Mouse (Mus musculus): ENCODE data around the gene Myo7a. TPM values are rescaled to one million over a fixed set of nuclear protein-coding genes. Genes with fewer than 3 reads are reported as not detected.

The Myo7a gene
- polyA plus RNA-seq, 1 experiment: 8.0 TPM

DNA sequence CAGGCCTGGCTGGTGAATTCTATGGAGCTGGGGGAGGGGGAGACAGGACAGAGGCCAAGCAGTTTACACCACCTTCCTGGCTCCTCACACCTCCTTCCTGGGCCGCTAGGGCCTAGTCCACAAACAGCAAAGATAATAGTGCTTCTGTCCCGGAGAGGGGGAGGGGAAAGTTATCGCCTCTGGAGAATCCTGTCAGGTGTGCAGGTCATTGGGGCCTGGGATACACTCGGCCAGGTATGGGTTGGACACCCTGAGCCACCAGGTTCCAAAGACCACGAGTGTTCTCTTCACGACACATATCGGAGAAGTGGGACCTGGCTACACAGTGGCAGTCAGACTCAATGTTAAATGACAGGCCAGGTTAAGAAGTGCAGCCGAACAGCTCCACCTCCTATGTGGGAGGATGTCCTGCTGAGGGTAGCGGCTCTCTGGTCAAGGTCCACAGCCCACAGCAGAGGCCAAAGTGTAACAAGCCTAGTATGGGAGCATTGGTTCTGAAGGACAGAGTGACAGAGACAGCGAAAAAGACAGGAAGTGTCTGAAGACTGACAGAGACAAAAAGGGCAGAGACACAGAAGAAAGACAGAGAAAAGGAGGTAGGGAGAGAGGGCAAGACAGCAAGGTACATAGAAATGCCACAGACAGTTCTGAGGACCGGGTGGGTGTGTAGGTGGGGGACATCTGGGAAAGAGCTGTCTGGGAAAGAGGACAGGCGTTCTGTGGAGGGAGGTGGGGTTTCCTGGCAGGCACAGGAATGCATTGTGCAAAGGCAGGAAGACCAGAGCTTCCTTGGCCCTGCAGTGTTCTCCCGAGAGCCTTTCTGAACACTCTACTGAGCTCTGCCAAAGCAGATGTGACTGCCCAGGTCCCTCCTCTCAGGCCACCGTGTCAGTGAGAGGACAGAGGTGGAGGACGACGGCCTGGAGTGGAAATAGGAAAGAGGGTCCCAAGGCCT, 14.6 kb downstream of the Myo7a start:
- H3K27ac ChIP-seq (ENCODE audit: insufficient read depth, low read length): no peak overlapping the region
- no peak overlapping the region for H3K4me3 ChIP-seq (ENCODE audit: low read depth, low read length)
- H3K4me1 ChIP-seq (ENCODE audit: control insufficient read depth, insufficient read depth, low read length): no peaks in the 10 kb centered on the region
- H3K27me3 ChIP-seq (ENCODE audit: control insufficient read depth, insufficient read depth, low read length, poor library complexity, severe bottlenecking): no peaks in the 10 kb centered on the region
- H3K9ac ChIP-seq (ENCODE audit: low read depth, poor library complexity, severe bottlenecking): no peak overlapping the region
- TF ChIP-seq EP300 (IDR thresholded peaks at IDR 0.05; ENCODE audit: insufficient read depth, low read depth, low read length) (no peak), CTCF (IDR thresholded peaks at IDR 0.05; ENCODE audit: low read depth, low read length) (no peak), POLR2A (IDR thresholded peaks at IDR 0.05; ENCODE audit: insufficient read depth, low read length) (no peak)
- no peaks in the 10 kb centered on the region for H3K36me3 ChIP-seq (ENCODE audit: control insufficient read depth, insufficient read depth, low read length, poor library complexity, severe bottlenecking)
- no peaks in the 10 kb centered on the region for H3K9me3 ChIP-seq (replicated peaks; ENCODE audit: control insufficient read depth, insufficient read depth, low read length, poor library complexity, severe bottlenecking)

GRCm38 (mm10) chr7:98103942-98104292, 15.4 kb downstream of the Myo7a start:
- H3K4me3 ChIP-seq (ENCODE audit: low read depth, low read length): no peak overlapping the region
- no peaks in the 10 kb centered on the region for H3K27me3 ChIP-seq (ENCODE audit: control insufficient read depth, insufficient read depth, low read length, poor library complexity, severe bottlenecking)
- no peaks in the 10 kb centered on the region for H3K4me1 ChIP-seq (ENCODE audit: control insufficient read depth, insufficient read depth, low read length)
- H3K27ac ChIP-seq (ENCODE audit: insufficient read depth, low read length): no peak overlapping the region
- TF ChIP-seq EP300 (IDR thresholded peaks at IDR 0.05; ENCODE audit: insufficient read depth, low read depth, low read length) (no peak), CTCF (IDR thresholded peaks at IDR 0.05; ENCODE audit: low read depth, low read length) (no peak), POLR2A (IDR thresholded peaks at IDR 0.05; ENCODE audit: insufficient read depth, low read length) (no peak)
- no peak overlapping the region for H3K9ac ChIP-seq (ENCODE audit: low read depth, poor library complexity, severe bottlenecking)
- no peaks in the 10 kb centered on the region for H3K9me3 ChIP-seq (replicated peaks; ENCODE audit: control insufficient read depth, insufficient read depth, low read length, poor library complexity, severe bottlenecking)
- no peaks in the 10 kb centered on the region for H3K36me3 ChIP-seq (ENCODE audit: control insufficient read depth, insufficient read depth, low read length, poor library complexity, severe bottlenecking)

DNA sequence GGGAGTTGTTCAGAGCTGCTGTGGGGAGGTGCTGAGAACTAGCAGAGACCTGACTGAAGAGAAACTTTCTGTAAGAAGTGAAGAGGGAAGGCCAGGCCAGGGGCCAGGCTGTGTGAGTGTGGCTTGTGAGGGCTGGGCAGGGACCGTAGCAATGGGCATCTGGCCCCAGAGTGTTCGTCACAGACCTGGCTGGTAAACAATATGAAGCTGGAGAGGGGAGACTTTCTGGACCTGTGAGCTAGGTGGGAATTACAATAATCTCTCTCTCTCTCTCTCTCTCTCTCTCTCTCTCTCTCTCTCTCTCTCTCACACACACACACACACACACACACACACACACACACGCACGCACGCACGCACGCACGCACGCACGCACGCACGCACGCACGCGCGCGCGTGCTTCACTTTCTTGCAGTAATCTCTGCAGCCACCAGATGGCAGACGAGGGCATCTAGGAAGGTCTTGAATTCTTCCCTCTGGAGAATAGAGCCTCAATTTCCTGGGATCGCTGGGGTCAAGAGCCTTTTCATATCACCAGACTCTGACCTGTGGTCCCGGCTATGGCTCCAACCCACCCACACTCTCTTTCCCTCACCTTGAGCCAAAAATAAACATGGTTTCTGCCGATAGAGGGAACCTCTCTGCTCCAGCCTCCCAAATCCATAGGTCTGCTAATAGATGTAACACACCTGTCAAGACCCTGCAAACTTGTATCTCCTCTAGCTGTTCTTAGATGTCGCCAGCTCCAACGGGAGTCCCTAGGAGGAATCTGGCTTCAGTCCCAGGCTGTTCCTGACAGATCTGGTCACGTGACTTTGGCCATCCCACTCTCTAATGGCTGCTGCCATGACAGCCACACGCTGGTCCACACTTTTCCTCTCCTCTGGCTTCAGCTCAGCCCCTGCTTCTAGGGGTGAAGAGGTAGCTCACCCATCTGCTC, 16.1 kb downstream of the Myo7a start:
- Histone ChIP-seq H3K9ac (ENCODE audit: low read depth, poor library complexity, severe bottlenecking) (peak overlapping the region; percentile 40), H3K27ac (ENCODE audit: insufficient read depth, low read length) (no peak overlapping the region)

GRCm38 (mm10) chr7:98102488-98102887, 16.8 kb downstream of the Myo7a start:
- Histone ChIP-seq H3K4me3 (ENCODE audit: low read depth, low read length) (peak overlapping the region; percentile 47), H3K9ac (ENCODE audit: low read depth, poor library complexity, severe bottlenecking) (peak overlapping the region; percentile 40), H3K4me1 (ENCODE audit: control insufficient read depth, insufficient read depth, low read length) (no peaks in the 10 kb centered on the region), H3K27me3 (ENCODE audit: control insufficient read depth, insufficient read depth, low read length, poor library complexity, severe bottlenecking) (no peaks in the 10 kb centered on the region), H3K9me3 (replicated peaks; ENCODE audit: control insufficient read depth, insufficient read depth, low read length, poor library complexity, severe bottlenecking) (no peaks in the 10 kb centered on the region), H3K36me3 (ENCODE audit: control insufficient read depth, insufficient read depth, low read length, poor library complexity, severe bottlenecking) (no peaks in the 10 kb centered on the region), H3K27ac (ENCODE audit: insufficient read depth, low read length) (no peak overlapping the region)
- TF ChIP-seq EP300 (IDR thresholded peaks at IDR 0.05; ENCODE audit: insufficient read depth, low read depth, low read length) (no peak), CTCF (IDR thresholded peaks at IDR 0.05; ENCODE audit: low read depth, low read length) (peak; percentile 19), POLR2A (IDR thresholded peaks at IDR 0.05; ENCODE audit: insufficient read depth, low read length) (no peak)

More for the DNA sequence above, 16.1 kb downstream of the Myo7a start:
- peak overlapping the region; percentile 47 for H3K4me3 ChIP-seq (ENCODE audit: low read depth, low read length)
- no peaks in the 10 kb centered on the region for H3K27me3 ChIP-seq (ENCODE audit: control insufficient read depth, insufficient read depth, low read length, poor library complexity, severe bottlenecking)
- no peaks in the 10 kb centered on the region for H3K9me3 ChIP-seq (replicated peaks; ENCODE audit: control insufficient read depth, insufficient read depth, low read length, poor library complexity, severe bottlenecking)
- H3K36me3 ChIP-seq (ENCODE audit: control insufficient read depth, insufficient read depth, low read length, poor library complexity, severe bottlenecking): no peaks in the 10 kb centered on the region
- no peaks in the 10 kb centered on the region for H3K4me1 ChIP-seq (ENCODE audit: control insufficient read depth, insufficient read depth, low read length)
- TF ChIP-seq EP300 (IDR thresholded peaks at IDR 0.05; ENCODE audit: insufficient read depth, low read depth, low read length) (no peak), CTCF (IDR thresholded peaks at IDR 0.05; ENCODE audit: low read depth, low read length) (peak; percentile 55), POLR2A (IDR thresholded peaks at IDR 0.05; ENCODE audit: insufficient read depth, low read length) (no peak)

DNA sequence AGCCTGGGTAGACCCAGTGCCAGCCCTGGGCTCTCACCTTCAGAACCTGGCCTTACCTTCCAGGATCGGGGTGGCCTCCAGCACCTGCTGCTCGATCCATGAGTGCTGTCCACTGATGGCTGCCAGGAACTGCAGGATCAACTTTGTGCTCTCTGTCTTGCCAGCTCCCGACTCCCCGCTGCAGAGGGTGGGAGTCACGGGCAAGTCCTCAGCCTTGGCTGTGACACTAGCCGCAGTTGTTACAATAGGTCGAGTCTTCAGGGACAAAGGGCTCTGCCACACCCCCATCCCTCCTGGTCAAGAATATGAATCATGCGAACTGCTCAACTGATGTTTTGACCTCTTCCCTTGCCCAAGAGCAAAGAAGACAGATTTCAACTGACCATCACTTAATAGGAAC, 21.8 kb downstream of the Myo7a start:
- no peaks in the 10 kb centered on the region for H3K4me1 ChIP-seq (ENCODE audit: control insufficient read depth, insufficient read depth, low read length)
- peaks cover 3% of the 10 kb centered on the region; the same call in 1 of the 2 replicates for H3K9me3 ChIP-seq (replicated peaks; ENCODE audit: control insufficient read depth, insufficient read depth, low read length, poor library complexity, severe bottlenecking)
- H3K4me3 ChIP-seq (ENCODE audit: low read depth, low read length): no peak overlapping the region
- TF ChIP-seq EP300 (IDR thresholded peaks at IDR 0.05; ENCODE audit: insufficient read depth, low read depth, low read length) (no peak), CTCF (IDR thresholded peaks at IDR 0.05; ENCODE audit: low read depth, low read length) (no peak), POLR2A (IDR thresholded peaks at IDR 0.05; ENCODE audit: insufficient read depth, low read length) (no peak)
- no peaks in the 10 kb centered on the region for H3K27me3 ChIP-seq (ENCODE audit: control insufficient read depth, insufficient read depth, low read length, poor library complexity, severe bottlenecking)
- H3K36me3 ChIP-seq (ENCODE audit: control insufficient read depth, insufficient read depth, low read length, poor library complexity, severe bottlenecking): no peaks in the 10 kb centered on the region
- H3K9ac ChIP-seq (ENCODE audit: low read depth, poor library complexity, severe bottlenecking): no peak overlapping the region
- H3K27ac ChIP-seq (ENCODE audit: insufficient read depth, low read length): no peak overlapping the region
